Mouse (Mus musculus) brown adipose tissue, adult 24 weeks (tissue): ENCODE measurements around the gene Cntnap5b. TPM values are rescaled to one million over a fixed set of nuclear protein-coding genes. Genes with fewer than 3 reads are reported as not detected.
"Not testable (repeated sequence)": the region's sequence is repeated elsewhere in the genome, so short reads cannot be mapped to it uniquely, and the experiment has no call there.

Source experiments
- H3K27ac ChIP-seq: fragments of 200-500 bp; replicated peaks from 2 replicates; pipeline ENCODE4 v1.5.1; 2012; ENCODE audit warnings: low read depth, mild to moderate bottlenecking, low read length
- H3K4me1 ChIP-seq: fragments of 200-500 bp; 2 replicates; pipeline ENCODE4 v1.6.1; 2012; ENCODE audit warnings: low read length, mixed read lengths; ENCODE audit not compliant: control insufficient read depth, insufficient read depth, insufficient read length
- H3K4me3 ChIP-seq: fragments of 200-500 bp; 2 replicates; pipeline ENCODE4 v1.5.1; 2012; ENCODE audit warnings: low read depth, mild to moderate bottlenecking, low read length, moderate library complexity; ENCODE audit not compliant: insufficient read depth
- polyA plus RNA-seq: library from polyadenylated mRNA; stranded (reverse); fragments of >200 nt; gene quantifications from 2 replicates; pipeline ENCODE4 v1.2.4, GENCODE M21; 2012; ENCODE audit not compliant: missing spikeins, insufficient read depth, insufficient read length

Cntnap5b gene
- not detected in 2 replicates for polyA plus RNA-seq

- Histone ChIP-seq H3K4me1 (no peaks in the 10 kb centered on the region), H3K27ac (no peak within 1 kb of the TSS), H3K4me3 (no peak within 1 kb of the TSS)
Observed at GRCm38 (mm10) chr1:99772614-99773013, at the start of gene Cntnap5b. Gene Cntnap5b, plus strand, starts transcription at chr1:99772765.

GRCm38 (mm10) chr1:99759996-99760395, 12.6 kb upstream of the Cntnap5b start:
- no peak overlapping the region for H3K27ac ChIP-seq
- H3K4me3 ChIP-seq, result no peak overlapping the region

GRCm38 (mm10) chr1:99772183-99772582, 382 bp upstream of the Cntnap5b start:
- Histone ChIP-seq H3K27ac (no peak overlapping the region), H3K4me1 (no peaks in the 10 kb centered on the region), H3K4me3 (no peak overlapping the region)

More at GRCm38 (mm10) chr1:99759996-99760395, 12.6 kb upstream of the Cntnap5b start:
- H3K4me1 ChIP-seq, result no peaks in the 10 kb centered on the region

- H3K4me1 ChIP-seq, result no peaks in the 10 kb centered on the region
Observed at GRCm38 (mm10) chr1:99774144-99774543, 1.6 kb downstream of the Cntnap5b start.

GRCm38 (mm10) chr1:99813334-99814110, 41.0 kb downstream of the Cntnap5b start:
- no peak overlapping the region for H3K27ac ChIP-seq
- no peak overlapping the region for H3K4me3 ChIP-seq
- no peaks in the 10 kb centered on the region for H3K4me1 ChIP-seq

More at GRCm38 (mm10) chr1:99774144-99774543, 1.6 kb downstream of the Cntnap5b start:
- no peak overlapping the region for H3K4me3 ChIP-seq
- no peak overlapping the region for H3K27ac ChIP-seq

- no peak overlapping the region for H3K27ac ChIP-seq
- H3K4me1 ChIP-seq, result no peaks in the 10 kb centered on the region
- H3K4me3 ChIP-seq, result no peak overlapping the region
Observed at GRCm38 (mm10) chr1:99872344-99872743, 99.8 kb downstream of the Cntnap5b start.

GRCm38 (mm10) chr1:99907774-99908173, 135.2 kb downstream of the Cntnap5b start:
- Histone ChIP-seq H3K4me1 (no peaks in the 10 kb centered on the region), H3K27ac (no peak overlapping the region), H3K4me3 (no peak overlapping the region)

GRCm38 (mm10) chr1:99943515-99943914, 170.9 kb downstream of the Cntnap5b start:
- no peak overlapping the region for H3K27ac ChIP-seq
- H3K4me1 ChIP-seq, result no peaks in the 10 kb centered on the region
- no peak overlapping the region for H3K4me3 ChIP-seq

- H3K4me3 ChIP-seq, result no peak overlapping the region
- no peaks in the 10 kb centered on the region for H3K4me1 ChIP-seq
- no peak overlapping the region for H3K27ac ChIP-seq
Observed at GRCm38 (mm10) chr1:99959428-99959987, 186.9 kb downstream of the Cntnap5b start.

- Histone ChIP-seq H3K4me3 (no peak overlapping the region), H3K27ac (no peak overlapping the region)
Observed at GRCm38 (mm10) chr1:99967300-99968089, 194.9 kb downstream of the Cntnap5b start.

GRCm38 (mm10) chr1:99970184-99971086, 197.9 kb downstream of the Cntnap5b start:
- no peak overlapping the region for H3K27ac ChIP-seq
- H3K4me1 ChIP-seq, result no peaks in the 10 kb centered on the region
- no peak overlapping the region for H3K4me3 ChIP-seq

More at GRCm38 (mm10) chr1:99967300-99968089, 194.9 kb downstream of the Cntnap5b start:
- H3K4me1 ChIP-seq, result no peaks in the 10 kb centered on the region

GRCm38 (mm10) chr1:100001226-100001625, 228.7 kb downstream of the Cntnap5b start:
- not testable (repeated sequence) for H3K4me1 ChIP-seq, H3K27ac ChIP-seq, H3K4me3 ChIP-seq

- Histone ChIP-seq H3K4me1 (no peaks in the 10 kb centered on the region), H3K27ac (no peak overlapping the region), H3K4me3 (no peak overlapping the region)
Observed at GRCm38 (mm10) chr1:100006021-100006745, 233.6 kb downstream of the Cntnap5b start.

- Histone ChIP-seq H3K27ac (no peak overlapping the region), H3K4me3 (no peak overlapping the region), H3K4me1 (no peaks in the 10 kb centered on the region)
Observed at GRCm38 (mm10) chr1:100041808-100042207, 269.2 kb downstream of the Cntnap5b start.
